Mouse (Mus musculus) stomach, embryonic 14.5 days (tissue): ENCODE measurements at regions not wholly inside any gene's neighbourhood (a gene's known extent, or its start where the extent isn't known, plus 50 kb on each side); places are given as distances from the start of the nearest gene placed in this dataset.

ENCODE experiments used
- ATAC-seq: fragments of 200-750 bp; cut with Nextera tagmentation; 2 replicates; pipeline ENCODE4 v1.8.0; 2017; ENCODE audit warnings: low read depth, moderate TSS enrichment; ENCODE audit not compliant: insufficient number of reproducible peaks, insufficient read depth, low FRiP score
- H3K27ac ChIP-seq: fragments of 300-500 bp; sonication (generic); 2 replicates; pipeline ENCODE4 v1.5.1; 2014; ENCODE audit warnings: mild to moderate bottlenecking, low read length, moderate library complexity, mixed read lengths
- H3K27me3 ChIP-seq: fragments of 300-500 bp; sonication (generic); 2 replicates; pipeline ENCODE4 v1.6.1; 2014; ENCODE audit warnings: low read length, control low read depth, mixed read lengths; ENCODE audit not compliant: control insufficient read depth, insufficient read depth
- H3K36me3 ChIP-seq: fragments of 300-500 bp; sonication (generic); 2 replicates; pipeline ENCODE4 v1.6.1; 2014; ENCODE audit warnings: mild to moderate bottlenecking, control low read depth, low read length, moderate library complexity, mixed read lengths; ENCODE audit not compliant: control insufficient read depth, insufficient read depth
- H3K4me1 ChIP-seq: fragments of 300-500 bp; sonication (generic); 2 replicates; pipeline ENCODE4 v1.6.1; 2014; ENCODE audit warnings: low read length, control low read depth, mixed read lengths; ENCODE audit not compliant: control insufficient read depth, insufficient read depth
- H3K4me2 ChIP-seq: fragments of 300-500 bp; sonication (generic); replicated peaks from 2 replicates; pipeline ENCODE4 v1.6.1; 2014; ENCODE audit warnings: low read depth, low read length, control low read depth
- H3K4me3 ChIP-seq: fragments of 300-500 bp; sonication (generic); 2 replicates; pipeline ENCODE4 v1.5.1; 2014; ENCODE audit warnings: low read depth, low read length, control low read depth
- H3K9ac ChIP-seq: fragments of 300-500 bp; sonication (generic); replicated peaks from 2 replicates; pipeline ENCODE4 v1.6.1; 2014; ENCODE audit warnings: low read depth, mild to moderate bottlenecking, control low read depth, low read length, moderate library complexity, mixed read lengths
- H3K9me3 ChIP-seq: fragments of 300-500 bp; sonication (generic); 2 replicates; pipeline ENCODE4 v1.6.1; 2016; ENCODE audit warnings: low read depth, low read length, control low read depth; ENCODE audit not compliant: control insufficient read depth
- WGBS: fragments of 180-500 bp; shearing (Covaris S2); extraction: QIAGEN DNeasy Blood & Tissue Kit; methylation state at CpG from one replicate; pipeline ENCODE4 v1.1.7; 2014; 5-methylcytosine and 5-hydroxymethylcytosine counted together

- no peak overlapping the region for H3K4me2 ChIP-seq
- ATAC-seq: no peak
- H3K9ac ChIP-seq: no peak overlapping the region
- H3K36me3 ChIP-seq: no peaks in the 10 kb centered on the region
- H3K9me3 ChIP-seq: no peaks in the 10 kb centered on the region
- H3K4me1 ChIP-seq: no peaks in the 10 kb centered on the region
- 70% methylated on average over 12 of the region's 12 CpGs for WGBS
- H3K27ac ChIP-seq: no peak overlapping the region
- H3K27me3 ChIP-seq: no peaks in the 10 kb centered on the region
- no peak overlapping the region for H3K4me3 ChIP-seq
Observed at GRCm38 (mm10) chr12:92004391-92005094, 155.6 kb upstream of the Sel1l start.

GRCm38 (mm10) chr12:91999031-91999430 is 150.1 kb upstream of the Sel1l start:
- Histone ChIP-seq H3K4me3 (no peak overlapping the region), H3K9ac (no peak overlapping the region), H3K4me2 (no peak overlapping the region), H3K4me1 (no peaks in the 10 kb centered on the region), H3K36me3 (no peaks in the 10 kb centered on the region), H3K9me3 (no peaks in the 10 kb centered on the region), H3K27ac (no peak overlapping the region), H3K27me3 (no peaks in the 10 kb centered on the region)
- ATAC-seq: no peak
- 85% methylated on average over 2 of the region's 2 CpGs for whole genome bisulfite sequencing

- Histone ChIP-seq H3K9ac (no peak overlapping the region), H3K27ac (no peak overlapping the region), H3K4me1 (no peaks in the 10 kb centered on the region), H3K9me3 (no peaks in the 10 kb centered on the region), H3K4me2 (no peak overlapping the region), H3K4me3 (no peak overlapping the region), H3K27me3 (no peaks in the 10 kb centered on the region), H3K36me3 (no peaks in the 10 kb centered on the region)
- ATAC-seq: no peak
- WGBS: 63% methylated on average over 1 of the region's 1 CpGs
Observed at GRCm38 (mm10) chr12:91997404-91997803, 148.4 kb upstream of the Sel1l start.

- 77% methylated on average over 2 of the region's 2 CpGs for WGBS
- ATAC-seq: no peak
Observed at GRCm38 (mm10) chr12:91995545-91995944, 146.6 kb upstream of the Sel1l start.

GRCm38 (mm10) chr12:91986448-91986847 is 137.5 kb upstream of the Sel1l start:
- Histone ChIP-seq H3K4me1 (no peaks in the 10 kb centered on the region), H3K4me2 (no peak overlapping the region), H3K4me3 (no peak overlapping the region), H3K36me3 (no peaks in the 10 kb centered on the region), H3K27ac (no peak overlapping the region), H3K27me3 (no peaks in the 10 kb centered on the region), H3K9ac (no peak overlapping the region), H3K9me3 (no peaks in the 10 kb centered on the region)
- ATAC-seq: no peak
- WGBS: 85% methylated on average over 4 of the region's 4 CpGs

More at GRCm38 (mm10) chr12:91995545-91995944, 146.6 kb upstream of the Sel1l start:
- H3K27ac ChIP-seq: no peak overlapping the region
- H3K4me1 ChIP-seq: no peaks in the 10 kb centered on the region
- no peak overlapping the region for H3K4me2 ChIP-seq
- no peak overlapping the region for H3K4me3 ChIP-seq
- H3K9me3 ChIP-seq: no peaks in the 10 kb centered on the region
- H3K9ac ChIP-seq: no peak overlapping the region
- H3K36me3 ChIP-seq: no peaks in the 10 kb centered on the region
- H3K27me3 ChIP-seq: no peaks in the 10 kb centered on the region

- no peaks in the 10 kb centered on the region for H3K9me3 ChIP-seq
- no peak overlapping the region for H3K4me3 ChIP-seq
- no peak for ATAC-seq
- no peaks in the 10 kb centered on the region for H3K27me3 ChIP-seq
- no peak overlapping the region for H3K4me2 ChIP-seq
- no peaks in the 10 kb centered on the region for H3K4me1 ChIP-seq
- no peak overlapping the region for H3K9ac ChIP-seq
- 63% methylated on average over 7 of the region's 7 CpGs for WGBS
- H3K36me3 ChIP-seq: no peaks in the 10 kb centered on the region
- no peak overlapping the region for H3K27ac ChIP-seq
Observed at GRCm38 (mm10) chr12:91980321-91980720, 131.4 kb upstream of the Sel1l start.

- no peaks in the 10 kb centered on the region for H3K36me3 ChIP-seq
- no peak overlapping the region for H3K27ac ChIP-seq
- H3K9me3 ChIP-seq: no peaks in the 10 kb centered on the region
- H3K4me1 ChIP-seq: no peaks in the 10 kb centered on the region
- WGBS: 48% methylated on average over 1 of the region's 1 CpGs
- no peak overlapping the region for H3K4me3 ChIP-seq
- no peak overlapping the region for H3K9ac ChIP-seq
- no peak for ATAC-seq
- no peaks in the 10 kb centered on the region for H3K27me3 ChIP-seq
- no peak overlapping the region for H3K4me2 ChIP-seq
Observed at GRCm38 (mm10) chr12:91971045-91971444, 122.1 kb upstream of the Sel1l start.

- H3K9me3 ChIP-seq: no peaks in the 10 kb centered on the region
- H3K4me3 ChIP-seq: no peak overlapping the region
- no peak overlapping the region for H3K27ac ChIP-seq
- H3K9ac ChIP-seq: no peak overlapping the region
- H3K27me3 ChIP-seq: no peaks in the 10 kb centered on the region
- 76% methylated on average over 1 of the region's 1 CpGs for WGBS
- no peak for ATAC-seq
- no peaks in the 10 kb centered on the region for H3K4me1 ChIP-seq
- H3K36me3 ChIP-seq: no peaks in the 10 kb centered on the region
- no peak overlapping the region for H3K4me2 ChIP-seq
Observed at GRCm38 (mm10) chr12:91965937-91966336, 117.0 kb upstream of the Sel1l start.

- Histone ChIP-seq H3K36me3 (no peaks in the 10 kb centered on the region), H3K4me3 (no peak overlapping the region), H3K4me1 (no peaks in the 10 kb centered on the region), H3K27me3 (no peaks in the 10 kb centered on the region), H3K27ac (no peak overlapping the region), H3K9ac (no peak overlapping the region), H3K9me3 (no peaks in the 10 kb centered on the region), H3K4me2 (no peak overlapping the region)
- ATAC-seq: no peak
- WGBS: 46% methylated on average over 5 of the region's 5 CpGs
Observed at GRCm38 (mm10) chr12:91963239-91963638, 114.3 kb upstream of the Sel1l start.
